Mouse (Mus musculus) cortical plate, adult 2 months (tissue): ENCODE measurements at regions not wholly inside any gene's neighbourhood (a gene's known extent, or its start where the extent isn't known, plus 50 kb on each side); places are given as distances from the start of the nearest gene placed in this dataset.

Experiments
- CTCF ChIP-seq: fragments of 200-500 bp; IDR thresholded peaks from 2 replicates; pipeline ENCODE4 v1.5.1; 2011; ENCODE audit warnings: mild to moderate bottlenecking, control low read depth, low read length; ENCODE audit not compliant: insufficient read depth; ENCODE audit errors: extremely low read depth
- POLR2A ChIP-seq: fragments of 200-500 bp; IDR thresholded peaks from 2 replicates; pipeline ENCODE4 v1.6.1; 2011; ENCODE audit warnings: mild to moderate bottlenecking, low read length, control low read depth; ENCODE audit not compliant: insufficient read depth; ENCODE audit errors: extremely low read depth

DNA sequence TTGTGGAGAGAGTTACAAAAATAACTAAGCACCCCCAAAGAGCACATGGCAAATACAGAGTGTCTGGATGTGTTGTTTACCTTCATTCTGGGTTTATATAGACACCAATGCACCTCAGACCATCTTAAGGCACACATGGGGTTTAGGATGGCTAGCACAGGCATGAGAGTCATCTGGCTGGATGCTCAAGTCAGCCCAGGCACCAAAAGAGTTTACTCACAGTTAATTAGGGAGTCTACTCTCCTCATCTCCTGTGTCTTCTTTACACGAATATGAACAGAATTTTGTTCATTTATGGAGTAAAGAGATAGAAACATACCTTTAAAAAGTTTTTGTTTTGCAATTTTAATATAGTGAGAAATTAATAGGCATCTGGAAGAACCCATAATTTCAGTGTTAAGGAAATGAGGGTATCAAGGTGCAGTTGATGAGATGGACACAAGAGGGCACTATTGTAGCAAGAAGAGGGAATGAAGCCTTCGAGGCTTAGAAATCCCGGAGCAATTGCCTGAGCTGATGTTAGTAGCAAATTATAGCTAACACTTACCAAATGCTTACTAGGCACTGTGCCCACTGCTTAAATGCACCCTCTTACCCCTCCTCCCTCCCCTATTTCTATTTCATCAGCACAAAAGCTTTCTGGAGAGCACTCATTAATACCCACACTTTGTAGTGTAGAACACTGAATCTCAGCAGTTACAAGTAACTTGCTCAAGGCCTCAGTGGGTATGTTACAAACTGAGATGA is 174.6 kb downstream of the Eepd1 start:
- TF ChIP-seq CTCF (peak; percentile 66), POLR2A (no peak)
